Mouse (Mus musculus) C2C12 (cell line): ENCODE data around the gene Zfp683. TPM values are rescaled to one million over a fixed set of nuclear protein-coding genes. Genes with fewer than 3 reads are reported as not detected.

ENCODE experiments used
- H3K27me3 ChIP-seq: one replicate; pipeline ENCODE4 v1.6.1; 2011; ENCODE audit not compliant: control insufficient read depth, insufficient read depth, insufficient read length
- H3K36me3 ChIP-seq: one replicate; pipeline ENCODE4 v1.6.1; 2011; ENCODE audit not compliant: control insufficient read depth, insufficient read depth
- H3K4me3 ChIP-seq: one replicate; pipeline ENCODE4 v1.5.1; 2011; ENCODE audit warnings: mild to moderate bottlenecking, control low read depth; ENCODE audit not compliant: poor library complexity, insufficient read depth, severe bottlenecking
- H3K79me2 ChIP-seq: one replicate; pipeline ENCODE4 v1.6.1; 2011; ENCODE audit not compliant: control insufficient read depth, insufficient read depth
- H3K79me3 ChIP-seq: one replicate; pipeline ENCODE4 v1.6.1; 2011; ENCODE audit warnings: low read depth, control low read depth
- H3ac ChIP-seq: one replicate; pipeline ENCODE3; 2011; ENCODE audit warnings: low read depth; ENCODE audit not compliant: control insufficient read depth, insufficient read length
- CEBPB ChIP-seq: IDR thresholded peaks from one replicate; pipeline ENCODE4 v1.6.1; 2011; ENCODE audit warnings: low read depth, mild to moderate bottlenecking, control low read depth, moderate library complexity
- CTCF ChIP-seq: IDR thresholded peaks from one replicate; pipeline ENCODE4 v1.5.1; 2011; ENCODE audit not compliant: control insufficient read depth, insufficient read depth, insufficient read length
- FOSL1 ChIP-seq: IDR thresholded peaks from one replicate; pipeline ENCODE4 v1.8.0; 2011; ENCODE audit warnings: mild to moderate bottlenecking, low read length; ENCODE audit not compliant: poor library complexity, insufficient read depth, severe bottlenecking
- MAX ChIP-seq: IDR thresholded peaks from one replicate; pipeline ENCODE4 v1.6.1; 2011; ENCODE audit warnings: mild to moderate bottlenecking, control low read depth
- MYOD1 ChIP-seq: IDR thresholded peaks from one replicate; pipeline ENCODE4 v1.6.1; 2011; ENCODE audit warnings: low read depth; ENCODE audit not compliant: control insufficient read depth, insufficient read length
- MYOG ChIP-seq: IDR thresholded peaks from one replicate; pipeline ENCODE4 v1.6.1; 2011; ENCODE audit not compliant: control insufficient read depth, insufficient read length; ENCODE audit errors: extremely low read depth
- USF1 ChIP-seq: IDR thresholded peaks from one replicate; pipeline ENCODE4 v1.6.1; 2011; ENCODE audit warnings: low read depth, mild to moderate bottlenecking, control low read depth, moderate library complexity
- polyA plus RNA-seq: library from polyadenylated mRNA; unstranded; fragments of >200 nt; fragmentation: generic; extraction: Trizol; gene quantifications from one replicate; pipeline ENCODE4 v1.2.1, GENCODE M21; 2012; ENCODE audit warnings: missing spikeins

Gene Zfp683
- polyA plus RNA-seq, 1 experiment = not detected

GRCm38 (mm10) chr4:134107730-134108129 is 54.1 kb downstream of the Zfp683 start:
- Histone ChIP-seq H3K79me3 (no peaks in the 10 kb centered on the region), H3K27me3 (no peaks in the 10 kb centered on the region), H3ac (no peak overlapping the region), H3K4me3 (no peak overlapping the region), H3K36me3 (no peaks in the 10 kb centered on the region), H3K79me2 (no peaks in the 10 kb centered on the region)
- TF ChIP-seq MYOG (no peak), USF1 (no peak), MAX (no peak), FOSL1 (no peak), CEBPB (no peak), MYOD1 (no peak), CTCF (no peak)

- H3K4me3 ChIP-seq = no peak overlapping the region
- no peaks in the 10 kb centered on the region for H3K36me3 ChIP-seq
- TF ChIP-seq CEBPB (no peak), MYOG (no peak), USF1 (no peak), MAX (no peak)
- no peaks in the 10 kb centered on the region for H3K79me2 ChIP-seq
- H3K79me3 ChIP-seq = no peaks in the 10 kb centered on the region
- H3ac ChIP-seq = no peak overlapping the region
- no peaks in the 10 kb centered on the region for H3K27me3 ChIP-seq
Measured at GRCm38 (mm10) chr4:134108196-134108595, 54.6 kb downstream of the Zfp683 start.

Other genes with a start within 250 kb of the Zfp683 start
- 2.4 TPM for gene Rps6ka1, start 166.0 kb upstream of the Zfp683 start, polyA plus RNA-seq
- gene Hmgn2, start 85.2 kb upstream of the Zfp683 start, polyA plus RNA-seq = 176 TPM
- 27.7 TPM for gene Dhdds, start 52.9 kb upstream of the Zfp683 start, polyA plus RNA-seq
- not detected for gene Lin28a, start 35.0 kb upstream of the Zfp683 start, polyA plus RNA-seq
- not detected for gene Crybg2, start 7.0 kb downstream of the Zfp683 start, polyA plus RNA-seq
- not detected for gene Cd52, start 41.2 kb downstream of the Zfp683 start, polyA plus RNA-seq
- gene Ubxn11, start 48.7 kb downstream of the Zfp683 start, polyA plus RNA-seq = 0.80 TPM
- 375 TPM for gene Sh3bgrl3, start 75.0 kb downstream of the Zfp683 start, polyA plus RNA-seq
- 11.2 TPM for gene Cep85, start 133.3 kb downstream of the Zfp683 start, polyA plus RNA-seq
- not detected for gene Gm7534, start 149.2 kb downstream of the Zfp683 start, polyA plus RNA-seq
- not detected for gene Catsper4, start 173.5 kb downstream of the Zfp683 start, polyA plus RNA-seq
- 0.02 TPM for gene Cnksr1, start 184.6 kb downstream of the Zfp683 start, polyA plus RNA-seq
- gene E130218I03Rik, start 189.8 kb downstream of the Zfp683 start, polyA plus RNA-seq = 0.36 TPM
- gene Zfp593, start 191.8 kb downstream of the Zfp683 start, polyA plus RNA-seq = 20.4 TPM
- not detected for gene Gm30191, start 193.1 kb downstream of the Zfp683 start, polyA plus RNA-seq
- gene Grrp1, start 200.3 kb downstream of the Zfp683 start, polyA plus RNA-seq = not detected
- 2.7 TPM for gene Pdik1l, start 234.1 kb downstream of the Zfp683 start, polyA plus RNA-seq